Mouse (Mus musculus): Measurements from ENCODE around the gene Tmem59.

GRCm38 (mm10) chr4:107196454-107196853 is 18.3 kb downstream of the Tmem59 start:
- TF ChIP-seq GATA1 (IDR thresholded peaks at IDR 0.05; ENCODE audit: borderline replicate concordance, low read length) (no peak), FLI1 (IDR thresholded peaks at IDR 0.05; ENCODE audit: low read length) (no peak)
